Mouse (Mus musculus): ENCODE results near the gene Magix. TPM values are rescaled to one million over a fixed set of nuclear protein-coding genes. Genes with fewer than 3 reads are reported as not detected.

Magix gene
- total RNA-seq (2014; rRNA removed), result 20.9 and 21.3 TPM in 2 replicates
- polyA plus RNA-seq (2012; rRNA removed), result 33.0 and 36.9 TPM in 2 replicates

DNA sequence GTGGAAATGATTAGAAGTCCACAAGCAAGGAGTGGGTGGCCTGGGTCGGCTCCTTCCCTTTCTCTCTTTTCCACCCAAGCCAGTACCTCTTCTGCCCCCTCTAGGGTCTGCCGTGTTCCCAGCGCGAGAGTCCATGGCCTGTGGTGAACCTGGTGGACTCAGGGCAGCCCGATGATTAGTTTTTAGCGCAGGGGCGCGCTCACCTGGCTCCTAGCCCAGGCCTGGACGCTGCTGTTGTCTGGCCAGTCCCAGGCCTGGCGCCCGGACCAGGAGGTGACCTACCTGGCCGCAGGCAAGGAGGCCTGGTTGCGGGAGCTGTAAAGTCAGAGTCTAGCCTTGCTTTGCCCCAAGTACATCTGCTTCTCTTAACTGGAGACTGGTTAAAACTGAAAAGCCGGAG is at the start of gene Magix:
Magix (minus strand) TSS at position 388 of the 400 bp plus-strand sequence.
- Histone ChIP-seq H3K79me2 (ENCODE audit: control insufficient read depth, insufficient read depth, low read length) (no peaks in the 10 kb centered on the region), H3K9ac (ENCODE audit: low read depth, low read length) (peak within 1 kb of the TSS; percentile 65), H3K27ac (replicated peaks; ENCODE audit: insufficient read depth, low read depth, low read length) (peak within 1 kb of the TSS; percentile 94), H3K4me1 (ENCODE audit: control insufficient read depth, insufficient read depth, low read length) (no peaks in the 10 kb centered on the region), H3K36me3 (ENCODE audit: control insufficient read depth, insufficient read depth, low read length) (no peaks in the 10 kb centered on the region), H3K27me3 (ENCODE audit: control insufficient read depth, insufficient read depth, low read length) (no peaks in the 10 kb centered on the region), H3K4me3 (ENCODE audit: insufficient read depth, low read depth, low read length) (peak within 1 kb of the TSS; percentile 60)
- DNase-seq (ENCODE audit: extremely low read depth, low read depth, low spot score), result peak; percentile 68
- TF ChIP-seq CTCF (IDR thresholded peaks at IDR 0.05; ENCODE audit: low read depth, low read length) (no peak), POLR2A (IDR thresholded peaks at IDR 0.05; ENCODE audit: extremely low read depth, insufficient read depth, low read length) (no peak)
- 13% methylated on average over 14 of the region's 14 CpGs for WGBS

DNA sequence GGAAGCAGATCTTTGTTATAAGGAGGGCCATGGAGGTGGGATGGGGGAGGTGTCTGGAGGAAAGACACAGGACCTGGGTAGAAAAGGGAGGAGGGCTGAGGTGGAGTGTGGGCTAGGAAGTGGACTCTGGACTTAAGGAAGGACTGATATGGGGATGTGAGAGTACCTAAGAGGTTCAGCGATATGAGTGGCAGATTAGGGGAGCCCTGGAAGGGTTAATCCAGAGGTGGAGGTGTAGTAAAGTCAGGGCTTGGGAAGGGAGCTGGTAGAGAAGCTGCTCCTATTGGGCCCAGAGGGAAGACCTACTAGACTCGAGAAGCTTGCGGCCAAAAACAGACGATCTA is 47.8 kb upstream of the Magix start:
- H3K36me3 ChIP-seq (ENCODE audit: control insufficient read depth, insufficient read depth, low read length), result peaks cover 2% of the 10 kb centered on the region; the same call in 1 of the 2 replicates

DNA sequence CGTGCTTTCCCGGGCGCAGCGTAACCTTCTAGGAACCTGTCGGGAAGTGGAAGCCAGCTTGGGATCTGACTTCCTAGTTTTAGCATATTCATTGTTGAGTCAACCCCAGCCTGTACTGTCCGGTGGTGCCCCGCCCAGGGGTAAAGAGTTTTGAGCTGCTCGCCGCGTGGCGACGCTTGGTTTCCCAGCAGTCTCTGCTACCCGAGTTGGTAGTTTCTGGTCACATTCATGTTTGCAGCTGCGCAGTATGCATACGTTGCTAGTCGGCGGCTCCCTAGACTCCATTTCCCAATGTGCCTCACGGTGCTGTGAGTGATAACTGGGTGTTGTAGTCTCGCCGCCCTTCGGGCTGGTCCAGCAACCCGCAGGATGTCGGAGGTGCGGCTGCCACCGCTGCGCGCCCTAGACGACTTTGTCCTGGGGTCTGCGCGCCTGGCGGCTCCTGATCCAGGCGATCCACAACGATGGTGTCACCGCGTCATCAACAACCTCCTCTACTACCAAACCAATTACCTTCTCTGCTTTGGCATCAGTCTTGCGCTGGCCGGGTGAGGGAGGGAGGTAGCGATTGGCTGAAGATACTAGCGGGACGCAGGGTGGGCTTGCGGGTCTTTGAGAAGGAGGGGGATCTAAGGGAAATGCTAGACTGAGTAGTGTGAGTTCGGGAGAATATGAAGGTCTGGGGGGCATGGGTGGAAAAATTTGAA is 47.3 kb upstream of the Magix start, which contains the start of gene Praf2:
Praf2 (plus strand) TSS at position 225 of the 707 bp plus-strand sequence.
- Histone ChIP-seq H3K79me2 (ENCODE audit: control insufficient read depth, insufficient read depth, low read length) (no peaks in the 10 kb centered on the region), H3K9ac (ENCODE audit: low read depth, low read length) (peak within 1 kb of the TSS; percentile 9; the same call in 1 of the 2 replicates), H3K27me3 (ENCODE audit: control insufficient read depth, insufficient read depth, low read length) (no peaks in the 10 kb centered on the region), H3K36me3 (ENCODE audit: control insufficient read depth, insufficient read depth, low read length) (peaks cover 2% of the 10 kb centered on the region; the same call in 1 of the 2 replicates), H3K4me3 (ENCODE audit: insufficient read depth, low read depth, low read length) (peak within 1 kb of the TSS; percentile 59), H3K4me1 (ENCODE audit: control insufficient read depth, insufficient read depth, low read length) (no peaks in the 10 kb centered on the region; the same call in none of the 2 replicates), H3K27ac (replicated peaks; ENCODE audit: insufficient read depth, low read depth, low read length) (peak within 1 kb of the TSS; percentile 28; the same call in 1 of the 2 replicates)
- 9% methylated on average over 42 of the region's 42 CpGs for WGBS
- peak; percentile 78 for DNase-seq (ENCODE audit: extremely low read depth, low read depth, low spot score)
- no peak for TF ChIP-seq POLR2A (IDR thresholded peaks at IDR 0.05; ENCODE audit: extremely low read depth, insufficient read depth, low read length)
- TF ChIP-seq CTCF (IDR thresholded peaks at IDR 0.05; ENCODE audit: low read depth, low read length), result no peak

More for the DNA sequence above, 47.8 kb upstream of the Magix start:
- no peak for DNase-seq (ENCODE audit: extremely low read depth, low read depth, low spot score)
- no peaks in the 10 kb centered on the region; the same call in none of the 2 replicates for H3K4me1 ChIP-seq (ENCODE audit: control insufficient read depth, insufficient read depth, low read length)
- H3K27ac ChIP-seq (replicated peaks; ENCODE audit: insufficient read depth, low read depth, low read length), result no peak overlapping the region
- no peak overlapping the region for H3K9ac ChIP-seq (ENCODE audit: low read depth, low read length)
- no peak overlapping the region for H3K4me3 ChIP-seq (ENCODE audit: insufficient read depth, low read depth, low read length)
- 27% methylated on average over 4 of the region's 4 CpGs for WGBS
- H3K79me2 ChIP-seq (ENCODE audit: control insufficient read depth, insufficient read depth, low read length), result no peaks in the 10 kb centered on the region
- TF ChIP-seq CTCF (IDR thresholded peaks at IDR 0.05; ENCODE audit: low read depth, low read length) (no peak), POLR2A (IDR thresholded peaks at IDR 0.05; ENCODE audit: extremely low read depth, insufficient read depth, low read length) (no peak)
- H3K27me3 ChIP-seq (ENCODE audit: control insufficient read depth, insufficient read depth, low read length), result no peaks in the 10 kb centered on the region

DNA sequence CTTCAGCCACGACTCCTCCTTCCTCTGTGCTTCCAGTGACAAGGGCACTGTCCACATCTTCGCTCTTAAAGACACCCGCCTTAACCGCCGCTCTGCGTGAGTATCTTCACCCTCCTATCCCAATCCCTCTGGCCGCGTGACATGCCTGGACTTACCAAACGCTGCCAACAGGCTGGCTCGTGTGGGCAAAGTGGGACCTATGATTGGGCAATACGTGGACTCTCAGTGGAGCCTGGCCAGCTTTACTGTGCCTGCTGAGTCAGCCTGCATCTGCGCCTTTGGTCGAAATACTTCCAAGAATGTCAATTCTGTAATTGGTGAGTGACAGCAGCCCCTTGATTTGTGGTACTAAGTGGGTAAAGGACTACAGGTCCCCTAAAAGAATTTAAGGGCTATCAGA is 46.1 kb upstream of the Magix start:
- Histone ChIP-seq H3K79me2 (ENCODE audit: control insufficient read depth, insufficient read depth, low read length) (peaks cover 3% of the 10 kb centered on the region; the same call in 1 of the 2 replicates), H3K9ac (ENCODE audit: low read depth, low read length) (no peak overlapping the region), H3K4me3 (ENCODE audit: insufficient read depth, low read depth, low read length) (no peak overlapping the region), H3K27ac (replicated peaks; ENCODE audit: insufficient read depth, low read depth, low read length) (no peak overlapping the region; the same call in 1 of the 2 replicates), H3K4me1 (ENCODE audit: control insufficient read depth, insufficient read depth, low read length) (no peaks in the 10 kb centered on the region; the same call in none of the 2 replicates), H3K27me3 (ENCODE audit: control insufficient read depth, insufficient read depth, low read length) (no peaks in the 10 kb centered on the region), H3K36me3 (ENCODE audit: control insufficient read depth, insufficient read depth, low read length) (peaks cover 2% of the 10 kb centered on the region; the same call in 1 of the 2 replicates)
- peak; percentile 78 for DNase-seq (ENCODE audit: extremely low read depth, low read depth, low spot score)
- 23% methylated on average over 13 of the region's 13 CpGs for WGBS
- TF ChIP-seq POLR2A (IDR thresholded peaks at IDR 0.05; ENCODE audit: extremely low read depth, insufficient read depth, low read length) (no peak), CTCF (IDR thresholded peaks at IDR 0.05; ENCODE audit: low read depth, low read length) (no peak)

- no peak for DNase-seq (ENCODE audit: extremely low read depth, low read depth, low spot score)
- Histone ChIP-seq H3K79me2 (ENCODE audit: control insufficient read depth, insufficient read depth, low read length) (peaks cover 3% of the 10 kb centered on the region; the same call in 1 of the 2 replicates), H3K27me3 (ENCODE audit: control insufficient read depth, insufficient read depth, low read length) (no peaks in the 10 kb centered on the region), H3K27ac (replicated peaks; ENCODE audit: insufficient read depth, low read depth, low read length) (no peak overlapping the region), H3K4me3 (ENCODE audit: insufficient read depth, low read depth, low read length) (no peak overlapping the region), H3K9ac (ENCODE audit: low read depth, low read length) (no peak overlapping the region), H3K4me1 (ENCODE audit: control insufficient read depth, insufficient read depth, low read length) (no peaks in the 10 kb centered on the region; the same call in none of the 2 replicates), H3K36me3 (ENCODE audit: control insufficient read depth, insufficient read depth, low read length) (peaks cover 2% of the 10 kb centered on the region; the same call in 1 of the 2 replicates)
- whole genome bisulfite sequencing, result 86% methylated on average over 12 of the region's 12 CpGs
- no peak for TF ChIP-seq CTCF (IDR thresholded peaks at IDR 0.05; ENCODE audit: low read depth, low read length)
- TF ChIP-seq POLR2A (IDR thresholded peaks at IDR 0.05; ENCODE audit: extremely low read depth, insufficient read depth, low read length), result no peak
These were observed 44.8 kb upstream of the Magix start for GRCm38 (mm10) chrX:7725841-7726240.
